Mouse (Mus musculus): Measurements from ENCODE around the gene Foxp1.

DNA sequence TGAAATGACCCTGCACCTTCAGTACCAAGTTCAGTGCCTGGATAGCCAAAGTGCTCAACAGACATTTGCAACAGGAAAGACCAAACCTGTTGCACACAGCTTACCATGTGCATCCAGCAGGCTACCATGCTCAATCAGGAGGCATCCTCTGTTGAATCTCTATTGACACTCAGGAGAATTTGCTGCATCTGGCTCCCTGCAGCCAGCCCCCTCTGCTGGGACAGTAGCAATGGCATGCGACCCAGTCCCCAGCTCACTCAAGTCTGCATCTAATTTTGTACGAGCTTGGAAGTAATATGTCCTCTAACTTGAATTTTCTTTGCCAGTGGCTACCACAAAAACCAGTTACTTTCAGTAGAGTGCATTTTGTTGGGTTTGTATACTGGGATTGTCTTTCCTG is 168.2 kb downstream of the Foxp1 start:
- no peak for TF ChIP-seq CTCF (IDR thresholded peaks at IDR 0.05; ENCODE audit: extremely low read depth, insufficient read depth, insufficient read length, insufficient replicate concordance)
- TF ChIP-seq POLR2A (IDR thresholded peaks at IDR 0.05; ENCODE audit: low read depth, low read length) = no peak
